Mouse (Mus musculus): ENCODE measurements at regions not wholly inside any gene's neighbourhood (a gene's known extent, or its start where the extent isn't known, plus 50 kb on each side); places are given as distances from the start of the nearest gene placed in this dataset.
"Not testable (repeated sequence)": the region's sequence is repeated elsewhere in the genome, so short reads cannot be mapped to it uniquely, and the experiment has no call there.

- ChIA-PET CTCF (no interaction called here), POLR2A (no interaction called here)
- ATAC-seq, result no peak
- in situ Hi-C loops (cut with MboI; ENCODE audit: low pct_unique_long_range_greater_than_20kb), result no loop called here
- TF ChIP-seq CTCF (IDR thresholded peaks at IDR 0.05), result no peak
- peaks cover 17% of the 10 kb centered on the region for H3K27me3 ChIP-seq
- DNase-seq (ENCODE audit: low read depth, low spot score), result no peak
Observed at GRCm38 (mm10) chr6:66399091-66399755, 136.0 kb upstream of the Mad2l1 start.

GRCm38 (mm10) chr6:66401468-66401867 lies 133.7 kb upstream of the Mad2l1 start:
- ChIA-PET CTCF (no interaction called here), POLR2A (no interaction called here)
- DNase-seq (ENCODE audit: low read depth, low spot score) (no peak), ATAC-seq (no peak)
- in situ Hi-C loops (cut with MboI; ENCODE audit: low pct_unique_long_range_greater_than_20kb), result no loop called here
- peaks cover 12% of the 10 kb centered on the region for H3K27me3 ChIP-seq
- TF ChIP-seq CTCF (IDR thresholded peaks at IDR 0.05), result no peak

- DNase-seq (ENCODE audit: low read depth, low spot score) (no peak), ATAC-seq (no peak)
- H3K27me3 ChIP-seq, result peaks cover 12% of the 10 kb centered on the region
- ChIA-PET POLR2A (no interaction called here), CTCF (no interaction called here)
- in situ Hi-C loops (cut with MboI; ENCODE audit: low pct_unique_long_range_greater_than_20kb), result no loop called here
- no peak for TF ChIP-seq CTCF (IDR thresholded peaks at IDR 0.05)
Observed at GRCm38 (mm10) chr6:66401868-66402440, 133.2 kb upstream of the Mad2l1 start.

- H3K27me3 ChIP-seq, result peaks cover 13% of the 10 kb centered on the region
- CTCF ChIA-PET, result interaction anchor here (1.1 kb wide), 1 partner anchor 9 kb away, joined by 3 read pairs; no protein-coding TSS in a partner anchor
- in situ Hi-C loops (cut with MboI; ENCODE audit: low pct_unique_long_range_greater_than_20kb), result no loop called here
- POLR2A ChIA-PET, result no interaction called here
- no peak for TF ChIP-seq CTCF (IDR thresholded peaks at IDR 0.05)
- DNase-seq (ENCODE audit: low read depth, low spot score), result no peak
- no peak for ATAC-seq
Observed at GRCm38 (mm10) chr6:66414822-66415221, 120.4 kb upstream of the Mad2l1 start.

- ATAC-seq (no peak), DNase-seq (ENCODE audit: low read depth, low spot score) (no peak)
- peaks cover 32% of the 10 kb centered on the region for H3K27me3 ChIP-seq
- ChIA-PET CTCF (no interaction called here), POLR2A (no interaction called here)
- in situ Hi-C loops (cut with MboI; ENCODE audit: low pct_unique_long_range_greater_than_20kb), result no loop called here
- no peak for TF ChIP-seq CTCF (IDR thresholded peaks at IDR 0.05)
Observed at GRCm38 (mm10) chr6:66419452-66420041, 115.6 kb upstream of the Mad2l1 start.

- CTCF ChIA-PET, result no interaction called here
- no peak for DNase-seq (ENCODE audit: low read depth, low spot score)
- POLR2A ChIA-PET, result no interaction called here
- TF ChIP-seq CTCF (IDR thresholded peaks at IDR 0.05), result no peak
- ATAC-seq, result no peak
- H3K27me3 ChIP-seq, result peaks cover 12% of the 10 kb centered on the region
- in situ Hi-C loops (cut with MboI; ENCODE audit: low pct_unique_long_range_greater_than_20kb), result no loop called here
Observed at GRCm38 (mm10) chr6:66428370-66428769, 106.8 kb upstream of the Mad2l1 start.

GRCm38 (mm10) chr6:66450408-66450807 lies 84.8 kb upstream of the Mad2l1 start:
- in situ Hi-C loops (cut with MboI; ENCODE audit: low pct_unique_long_range_greater_than_20kb), result loop anchor here (25.0 kb wide), 1 partner anchor 813 kb away; no protein-coding TSS in a partner anchor
- ATAC-seq; DNase-seq (ENCODE audit: low read depth, low spot score); POLR2A ChIA-PET; CTCF ChIA-PET: not testable (repeated sequence)
- peaks cover 32% of the 10 kb centered on the region for H3K27me3 ChIP-seq

GRCm38 (mm10) chr6:66458172-66458571 lies 77.0 kb upstream of the Mad2l1 start:
- in situ Hi-C loops (cut with MboI; ENCODE audit: low pct_unique_long_range_greater_than_20kb), result loop anchor here (25.0 kb wide), 1 partner anchor 821 kb away; no protein-coding TSS in a partner anchor
- no peak for TF ChIP-seq CTCF (IDR thresholded peaks at IDR 0.05)
- DNase-seq (ENCODE audit: low read depth, low spot score) (no peak), ATAC-seq (no peak)
- ChIA-PET CTCF (interaction anchor here (0.8 to 1.4 kb wide), 2 partner anchors 8 to 10 kb away, joined by 3 read pairs; no protein-coding TSS in a partner anchor), POLR2A (no interaction called here)
- peaks cover 20% of the 10 kb centered on the region for H3K27me3 ChIP-seq

- DNase-seq (ENCODE audit: low read depth, low spot score), result no peak
- ChIA-PET POLR2A (no interaction called here), CTCF (interaction anchor here (0.9 kb wide), 1 partner anchor 11 kb away, joined by 3 read pairs; no protein-coding TSS in a partner anchor)
- peaks cover 36% of the 10 kb centered on the region for H3K27me3 ChIP-seq
- TF ChIP-seq CTCF (IDR thresholded peaks at IDR 0.05), result no peak
- in situ Hi-C loops (cut with MboI; ENCODE audit: low pct_unique_long_range_greater_than_20kb), result loop anchor here (25.0 kb wide), 1 partner anchor 827 kb away; no protein-coding TSS in a partner anchor
- ATAC-seq, result no peak
Observed at GRCm38 (mm10) chr6:66464540-66464939, 70.7 kb upstream of the Mad2l1 start.

GRCm38 (mm10) chr6:66465137-66465853 lies 69.9 kb upstream of the Mad2l1 start:
- POLR2A ChIA-PET, result no interaction called here
- ATAC-seq (no peak), DNase-seq (ENCODE audit: low read depth, low spot score) (no peak)
- peaks cover 36% of the 10 kb centered on the region for H3K27me3 ChIP-seq
- in situ Hi-C loops (cut with MboI; ENCODE audit: low pct_unique_long_range_greater_than_20kb), result loop anchor here (5.0 to 25.0 kb wide), 2 partner anchors 828 to 953 kb away; no protein-coding TSS in a partner anchor
- no peak for TF ChIP-seq CTCF (IDR thresholded peaks at IDR 0.05)
- CTCF ChIA-PET, result interaction anchor here (0.9 kb wide), 1 partner anchor 12 kb away, joined by 3 read pairs; no protein-coding TSS in a partner anchor
